Mouse (Mus musculus) spleen, adult 2 months (tissue): ENCODE data around the gene Mif. TPM values are rescaled to one million over a fixed set of nuclear protein-coding genes. Genes with fewer than 3 reads are reported as not detected.

Experiments used
- DNase-seq, 2 experiments: peaks; one replicate each; pipeline versions ENCODE4 v3.0.0 to v3.0.0-alpha.2; 2012 to 2021; ENCODE audit warnings: low spot score in 2 of 2, low read depth in 1 of 2
- H3K27ac ChIP-seq: fragments of 200-500 bp; 2 replicates; pipeline ENCODE4 v1.5.1; 2012; ENCODE audit warnings: low read length, inconsistent platforms; ENCODE audit not compliant: insufficient read depth
- H3K27me3 ChIP-seq: fragments of 200-500 bp; 2 replicates; pipeline ENCODE4 v1.6.1; 2012; ENCODE audit warnings: mild to moderate bottlenecking, moderate library complexity, low read length, inconsistent platforms; ENCODE audit not compliant: control insufficient read depth, insufficient read depth
- H3K36me3 ChIP-seq: fragments of 200-500 bp; 2 replicates; pipeline ENCODE4 v1.6.1; 2012; ENCODE audit warnings: mild to moderate bottlenecking, low read length, inconsistent platforms; ENCODE audit not compliant: control insufficient read depth, insufficient read depth
- H3K4me1 ChIP-seq: fragments of 200-500 bp; 2 replicates; pipeline ENCODE4 v1.6.1; 2011; ENCODE audit warnings: inconsistent platforms; ENCODE audit not compliant: control insufficient read depth, insufficient read depth, insufficient read length
- H3K4me3 ChIP-seq: fragments of 200-500 bp; 2 replicates; pipeline ENCODE4 v1.5.1; 2011; ENCODE audit warnings: mild to moderate bottlenecking, inconsistent platforms; ENCODE audit not compliant: insufficient read depth, insufficient read length; ENCODE audit errors: extremely low read depth
- CTCF ChIP-seq: fragments of 200-500 bp; IDR thresholded peaks from 2 replicates; pipeline ENCODE4 v1.5.1; 2011; ENCODE audit warnings: mild to moderate bottlenecking, inconsistent platforms; ENCODE audit not compliant: insufficient read depth, insufficient read length, insufficient replicate concordance; ENCODE audit errors: extremely low read depth
- POLR2A ChIP-seq: fragments of 200-500 bp; IDR thresholded peaks from 2 replicates; pipeline ENCODE4 v1.6.1; 2011; ENCODE audit warnings: low read depth, low read length, inconsistent platforms
- WGBS: fragments of 180-500 bp; shearing (Covaris S2); methylation state at CpG from one replicate; pipeline ENCODE4 v1.1.7; 2018; 5-methylcytosine and 5-hydroxymethylcytosine counted together
- polyA plus RNA-seq: library from polyadenylated mRNA; depleted of rRNA; stranded (reverse); fragments of >200 nt; gene quantifications from 2 replicates; pipeline ENCODE4 v1.2.3, GENCODE M21; 2012

Gene Mif
- polyA plus RNA-seq, 1 experiment = 677 TPM

DNA sequence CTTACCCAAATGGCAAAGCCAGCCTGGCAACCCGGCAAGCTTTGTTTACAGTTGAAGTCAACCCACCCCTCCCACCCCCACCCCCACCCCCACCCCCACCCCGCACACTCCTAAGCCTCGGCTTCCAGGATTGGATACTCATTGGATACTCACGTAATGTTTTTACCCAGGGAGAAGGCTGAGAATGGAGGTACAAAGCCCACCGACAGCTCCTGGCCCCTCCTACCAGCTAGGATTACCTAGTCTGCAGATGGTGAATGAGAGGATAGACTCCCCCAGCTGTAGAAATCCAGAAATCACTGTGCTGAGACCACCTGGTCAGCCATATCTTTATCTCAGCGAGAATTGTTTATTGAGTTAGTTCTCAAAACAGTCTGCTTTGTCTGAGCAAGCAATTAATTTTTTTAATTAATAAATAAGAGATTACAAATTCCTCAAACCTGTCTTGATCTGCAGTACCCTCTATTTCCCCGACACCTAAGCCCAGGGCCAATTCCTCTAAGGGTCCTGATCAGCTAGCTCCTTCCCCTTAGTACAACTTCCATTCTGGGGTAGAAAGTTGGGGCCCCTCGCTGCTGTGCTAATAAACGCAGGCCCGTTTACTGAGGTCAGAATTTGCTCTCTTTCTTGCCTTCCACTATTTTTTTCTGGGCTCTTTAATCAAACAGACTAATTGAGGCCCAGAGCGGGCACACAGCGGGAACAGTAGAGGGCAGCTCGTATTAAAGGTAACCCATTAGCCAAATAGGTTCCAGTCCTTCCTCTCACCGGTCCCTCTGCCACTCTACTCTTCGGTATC is 22.6 kb upstream of the Mif start:
- Histone ChIP-seq H3K4me3 (no peak overlapping the region), H3K36me3 (no peaks in the 10 kb centered on the region), H3K4me1 (no peaks in the 10 kb centered on the region; the same call in 1 of the 2 replicates), H3K27ac (no peak overlapping the region), H3K27me3 (no peaks in the 10 kb centered on the region; the same call in 1 of the 2 replicates)
- no peak for DNase-seq
- TF ChIP-seq POLR2A (no peak), CTCF (no peak)
- WGBS = 46% methylated on average over 15 of the region's 15 CpGs

DNA sequence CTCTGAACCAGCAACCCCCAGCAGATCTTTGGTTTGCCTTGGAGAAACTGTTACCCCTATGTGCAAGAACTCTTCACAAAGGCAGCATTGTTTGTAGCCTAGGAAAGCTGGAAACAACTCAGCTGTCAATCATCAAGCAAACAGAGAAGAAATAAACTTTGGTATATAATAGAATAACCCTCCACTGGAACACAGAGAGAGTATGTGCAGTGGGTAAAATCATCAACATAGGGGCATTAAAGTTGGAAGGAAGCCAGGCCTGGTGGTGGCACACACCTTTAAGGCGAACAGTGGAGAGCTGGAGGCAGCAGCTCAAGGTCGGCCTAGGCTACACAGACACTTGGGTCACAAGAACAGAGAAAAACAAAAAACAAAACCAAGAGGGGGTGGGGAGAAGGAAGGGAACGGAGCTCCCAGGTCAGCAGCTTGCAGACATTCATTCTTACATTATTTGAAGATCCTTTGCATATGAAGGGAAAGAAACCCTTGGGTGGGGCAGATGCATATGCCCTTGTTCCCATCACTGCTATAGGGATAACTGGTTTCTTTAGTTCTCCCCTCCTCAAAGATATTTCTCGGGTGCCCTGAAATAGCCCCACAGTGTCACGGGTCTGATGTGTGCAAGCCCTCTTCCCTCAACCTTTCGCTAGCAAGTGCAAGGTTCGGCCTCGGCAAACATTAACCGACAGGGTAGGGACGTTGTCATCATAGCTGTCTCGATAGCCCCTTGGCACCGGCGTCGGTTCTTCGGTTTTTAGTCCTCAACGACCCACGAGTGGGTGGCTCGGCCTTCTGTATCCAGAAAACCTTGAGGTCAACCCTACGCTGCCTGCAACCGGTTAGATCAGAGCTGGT is 21.8 kb upstream of the Mif start:
- no peak for TF ChIP-seq POLR2A
- TF ChIP-seq CTCF = no peak
- H3K4me1 ChIP-seq = no peaks in the 10 kb centered on the region; the same call in 1 of the 2 replicates
- H3K4me3 ChIP-seq = no peak overlapping the region
- WGBS = 65% methylated on average over 20 of the region's 20 CpGs
- DNase-seq = no peak
- no peaks in the 10 kb centered on the region; the same call in 1 of the 2 replicates for H3K27me3 ChIP-seq
- no peak overlapping the region for H3K27ac ChIP-seq
- no peaks in the 10 kb centered on the region for H3K36me3 ChIP-seq

DNA sequence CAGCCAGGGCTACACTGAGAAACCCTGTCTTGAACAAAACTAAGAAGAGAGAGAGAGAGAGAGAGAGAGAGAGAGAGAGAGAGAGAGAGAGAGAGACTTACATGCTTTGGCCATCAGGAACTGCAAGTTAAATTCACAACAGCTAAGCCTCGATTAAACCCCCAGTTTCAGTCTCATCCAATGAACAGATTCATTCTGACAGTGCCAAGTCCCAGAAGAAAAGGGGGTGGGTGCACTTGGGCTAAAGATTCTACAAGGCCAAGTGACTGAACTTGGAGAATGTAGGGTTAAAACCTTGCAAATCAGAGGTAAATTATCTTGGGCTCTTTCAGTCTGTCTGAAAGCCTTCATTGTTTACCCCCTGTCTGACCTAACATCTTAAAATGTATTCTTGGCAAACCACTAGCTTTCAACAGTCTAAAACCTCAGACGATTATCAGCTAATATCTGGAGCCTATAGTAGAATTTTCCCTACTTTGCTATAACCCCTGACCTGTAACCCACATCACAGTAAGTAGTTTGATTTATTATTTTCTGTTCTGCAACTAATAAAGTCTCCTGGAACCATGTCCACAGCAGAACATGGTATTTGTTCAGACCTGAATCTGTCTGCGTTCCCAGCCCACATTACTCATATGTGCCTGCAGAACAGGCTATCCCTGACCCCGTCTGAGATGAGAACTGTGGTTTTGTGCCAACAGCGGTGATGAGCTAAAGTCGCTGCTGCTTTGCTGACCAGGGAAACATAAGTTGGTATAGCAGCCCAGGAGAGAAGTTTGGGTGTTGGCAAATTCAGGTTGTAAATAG is 20.9 kb upstream of the Mif start:
- WGBS = 78% methylated on average over 6 of the region's 6 CpGs
- Histone ChIP-seq H3K4me3 (no peak overlapping the region), H3K27me3 (no peaks in the 10 kb centered on the region; the same call in 1 of the 2 replicates), H3K4me1 (no peaks in the 10 kb centered on the region; the same call in 1 of the 2 replicates), H3K27ac (no peak overlapping the region), H3K36me3 (no peaks in the 10 kb centered on the region)
- TF ChIP-seq POLR2A (no peak), CTCF (no peak)
- DNase-seq = no peak

DNA sequence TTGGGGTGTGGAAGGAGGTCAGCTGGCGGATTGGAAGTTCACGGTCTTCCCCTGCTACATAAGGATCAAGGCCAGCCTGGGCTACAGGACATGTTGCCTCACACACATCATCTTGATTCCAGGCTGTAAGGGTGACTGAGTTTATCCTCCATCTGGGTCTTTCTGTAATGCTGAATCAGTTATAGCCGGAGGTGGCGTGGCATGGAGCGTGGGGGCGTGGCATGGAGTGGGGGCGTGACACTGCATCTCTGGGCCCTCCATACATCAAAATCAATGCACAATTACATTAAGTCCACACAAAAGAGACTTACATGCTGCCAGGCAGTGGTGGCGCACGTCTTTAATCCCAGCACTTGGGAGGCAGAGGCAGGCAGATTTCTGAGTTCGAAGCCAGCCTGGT is 20.3 kb upstream of the Mif start:
- Histone ChIP-seq H3K4me1 (no peaks in the 10 kb centered on the region; the same call in 1 of the 2 replicates), H3K27ac (no peak overlapping the region), H3K36me3 (no peaks in the 10 kb centered on the region), H3K27me3 (no peaks in the 10 kb centered on the region; the same call in 1 of the 2 replicates), H3K4me3 (no peak overlapping the region)
- 94% methylated on average over 10 of the region's 10 CpGs for WGBS
- TF ChIP-seq POLR2A = no peak
- TF ChIP-seq CTCF = no peak
- no peak for DNase-seq

DNA sequence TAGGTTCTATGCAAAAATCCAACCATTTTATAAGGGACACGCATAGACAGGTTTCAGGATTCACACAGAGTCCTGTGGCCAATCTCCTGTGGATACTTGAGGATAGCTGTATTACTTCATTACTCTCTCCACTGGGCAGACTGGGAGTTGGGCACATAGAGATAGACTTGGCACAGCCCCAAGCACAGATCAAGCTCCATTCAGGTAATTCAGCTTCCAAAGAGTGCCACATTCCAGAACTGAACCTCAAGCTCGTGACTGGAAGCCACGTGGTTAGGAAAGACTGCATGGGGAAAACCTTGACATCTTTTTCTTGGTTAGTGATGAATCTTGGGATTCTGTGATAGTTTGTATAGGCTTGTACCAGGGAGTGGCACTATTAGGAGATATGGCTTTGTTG is 18.8 kb upstream of the Mif start:
- no peak for DNase-seq
- 86% methylated on average over 3 of the region's 3 CpGs for WGBS
- Histone ChIP-seq H3K4me3 (no peak overlapping the region), H3K27ac (no peak overlapping the region), H3K36me3 (no peaks in the 10 kb centered on the region), H3K27me3 (no peaks in the 10 kb centered on the region; the same call in 1 of the 2 replicates), H3K4me1 (no peaks in the 10 kb centered on the region; the same call in 1 of the 2 replicates)
- no peak for TF ChIP-seq CTCF
- TF ChIP-seq POLR2A = no peak

DNA sequence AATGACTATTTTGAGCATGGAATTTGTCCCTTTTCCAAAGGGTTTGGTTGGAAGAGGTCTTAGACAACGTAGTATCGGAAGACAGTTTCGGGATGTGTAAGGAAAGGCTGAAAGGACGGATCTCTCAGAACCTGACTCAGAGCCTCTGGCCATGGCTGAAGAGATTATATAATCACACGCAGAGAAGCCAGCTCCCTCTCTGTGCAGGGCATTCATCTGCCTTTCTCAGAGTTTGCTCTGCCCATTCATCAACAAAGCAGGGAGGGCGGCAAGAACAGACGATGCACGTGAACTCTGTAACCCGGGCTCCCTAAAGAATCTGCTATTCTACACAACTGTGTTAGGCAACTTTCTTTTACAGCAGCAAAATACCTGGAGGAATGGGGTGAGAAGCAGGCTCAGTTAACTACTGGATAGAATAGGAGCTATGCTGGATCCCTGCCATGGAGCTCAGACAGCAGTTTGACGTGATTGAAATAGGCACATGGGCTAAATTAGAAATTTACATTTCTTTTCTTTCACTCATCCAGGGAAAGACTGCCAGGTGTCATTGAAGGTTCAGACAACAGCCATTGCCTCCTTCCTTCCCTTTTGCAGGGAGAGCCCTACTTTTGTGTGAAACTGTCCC is 13.6 kb upstream of the Mif start:
- Histone ChIP-seq H3K27me3 (no peaks in the 10 kb centered on the region), H3K4me1 (no peaks in the 10 kb centered on the region), H3K27ac (no peak overlapping the region), H3K4me3 (no peak overlapping the region), H3K36me3 (no peaks in the 10 kb centered on the region)
- TF ChIP-seq CTCF = no peak
- no peak for TF ChIP-seq POLR2A
- 77% methylated on average over 10 of the region's 10 CpGs for WGBS
- DNase-seq = no peak
